Mouse (Mus musculus) regulatory T cell (primary cell): ENCODE measurements around the gene Krt80.

ENCODE experiments used
- in situ Hi-C: fragments of 300-600 bp; cut with MboI, MseI; formaldehyde crosslinking; loops from one replicate; pipeline ENCODE4 v1.15.1; 2025; ENCODE audit warnings: high pct_unique_total_duplicates

Gene Krt80

GRCm38 (mm10) chr15:101375956-101376775 lies 6.2 kb upstream of the Krt80 start:
- in situ Hi-C loops = no loop called here

GRCm38 (mm10) chr15:101374879-101375278 lies 4.9 kb upstream of the Krt80 start:
- in situ Hi-C loops = no loop called here

DNA sequence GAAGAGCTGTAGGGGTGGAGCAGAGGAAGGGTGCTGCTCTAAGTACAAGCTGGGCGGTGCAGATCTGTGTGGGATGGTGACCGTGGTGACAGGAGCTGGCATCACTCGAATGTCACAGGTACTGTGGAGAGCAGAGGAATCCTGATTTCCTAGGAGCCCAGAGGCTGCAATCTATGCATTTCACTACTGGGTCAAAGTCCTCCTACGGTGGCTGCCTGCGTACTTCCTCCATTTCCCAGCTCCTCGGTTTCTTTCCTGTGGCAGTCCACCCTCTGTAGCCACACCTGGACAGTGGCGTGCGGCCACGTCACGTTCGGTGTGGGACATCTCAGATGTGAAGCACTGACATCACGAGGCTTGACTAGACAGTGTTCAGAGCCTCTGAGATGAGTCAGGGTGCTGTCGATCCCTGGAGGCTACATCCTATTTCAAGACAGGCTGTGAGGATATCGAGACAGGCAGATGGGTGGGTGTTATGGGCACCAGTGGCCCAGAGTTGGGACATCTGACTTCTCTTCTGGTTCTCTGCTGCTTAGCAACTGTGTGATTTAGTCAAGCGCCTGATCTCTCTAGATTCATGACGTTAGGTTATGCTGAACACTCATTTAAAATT lies 3.4 kb upstream of the Krt80 start:
- in situ Hi-C loops = no loop called here

GRCm38 (mm10) chr15:101372131-101372977 lies 2.4 kb upstream of the Krt80 start:
- in situ Hi-C loops = no loop called here

DNA sequence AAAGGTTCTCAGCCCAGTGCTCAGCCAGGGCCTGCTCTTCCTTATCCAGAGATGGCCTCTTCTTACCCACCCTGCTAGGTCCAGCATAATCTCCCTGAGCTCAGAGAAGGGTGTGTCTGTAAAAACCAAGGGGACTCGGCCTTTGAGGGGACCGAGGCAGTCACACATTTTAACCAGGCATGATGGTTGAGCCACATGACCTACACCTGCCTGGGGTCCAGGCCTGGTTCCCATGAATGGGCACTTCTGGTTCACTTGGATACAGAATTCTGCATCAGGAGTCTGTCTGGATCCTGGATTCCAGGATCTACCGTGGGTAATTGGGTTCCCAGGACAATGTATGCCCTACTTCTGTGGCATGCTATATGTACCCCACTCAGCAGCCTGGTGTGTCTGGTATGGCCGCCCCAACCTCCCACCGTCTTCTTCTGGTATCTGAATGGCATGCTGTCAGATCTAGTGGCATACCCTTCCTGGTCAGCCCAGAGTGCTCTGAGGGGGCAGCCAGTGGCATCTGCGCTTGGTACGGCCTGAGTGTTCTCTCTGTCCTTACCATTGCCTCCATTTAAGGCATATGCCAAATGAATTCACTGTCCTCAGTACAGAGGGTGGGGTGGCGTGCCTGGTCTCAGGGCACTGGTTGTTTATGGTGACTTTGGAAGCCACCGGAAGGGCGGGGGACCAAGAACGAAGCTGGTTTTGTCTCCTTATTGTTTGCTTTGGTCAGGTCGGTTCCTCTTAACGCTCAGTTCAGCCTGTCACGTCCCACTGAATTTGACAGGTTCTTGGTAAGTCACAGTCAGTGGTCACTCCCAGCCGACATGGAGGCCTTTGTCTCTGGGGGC lies 1.4 kb upstream of the Krt80 start:
- in situ Hi-C loops = no loop called here

DNA sequence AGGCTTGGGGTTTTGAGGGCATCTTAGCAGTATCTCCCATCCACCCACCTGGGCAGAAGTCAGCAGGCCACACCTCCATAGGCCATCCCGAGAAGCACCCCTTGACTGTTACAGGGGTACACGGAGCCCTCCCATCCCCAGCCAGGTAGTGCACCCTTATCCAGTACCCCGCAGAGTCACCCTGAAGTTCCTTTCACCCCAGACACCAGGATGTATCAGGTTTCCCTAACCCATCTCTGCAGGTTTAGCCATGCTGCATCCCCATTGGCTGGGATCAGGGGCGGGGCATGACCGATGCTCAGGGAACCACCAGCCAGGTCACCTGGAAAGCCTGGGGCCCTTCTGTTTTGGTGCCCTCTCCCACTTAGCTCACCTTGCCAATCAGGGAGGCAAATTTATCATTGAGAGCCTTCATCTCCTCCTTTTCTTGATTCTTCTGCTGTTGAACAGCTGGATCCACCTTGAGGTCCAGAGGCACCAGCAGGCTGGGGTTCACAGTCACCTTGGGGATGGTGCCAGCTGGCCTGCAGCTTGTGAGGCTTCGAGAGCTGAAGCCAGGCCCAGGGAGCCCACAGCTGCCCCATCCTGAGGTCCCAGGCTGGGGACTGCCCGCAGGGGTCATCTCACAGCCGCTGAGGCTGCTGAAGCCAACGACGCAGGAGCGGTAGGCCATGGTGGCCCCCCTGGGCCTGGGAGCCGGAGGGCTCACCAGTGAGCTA lies 421 bp downstream of the Krt80 start:
- in situ Hi-C loops = no loop called here

DNA sequence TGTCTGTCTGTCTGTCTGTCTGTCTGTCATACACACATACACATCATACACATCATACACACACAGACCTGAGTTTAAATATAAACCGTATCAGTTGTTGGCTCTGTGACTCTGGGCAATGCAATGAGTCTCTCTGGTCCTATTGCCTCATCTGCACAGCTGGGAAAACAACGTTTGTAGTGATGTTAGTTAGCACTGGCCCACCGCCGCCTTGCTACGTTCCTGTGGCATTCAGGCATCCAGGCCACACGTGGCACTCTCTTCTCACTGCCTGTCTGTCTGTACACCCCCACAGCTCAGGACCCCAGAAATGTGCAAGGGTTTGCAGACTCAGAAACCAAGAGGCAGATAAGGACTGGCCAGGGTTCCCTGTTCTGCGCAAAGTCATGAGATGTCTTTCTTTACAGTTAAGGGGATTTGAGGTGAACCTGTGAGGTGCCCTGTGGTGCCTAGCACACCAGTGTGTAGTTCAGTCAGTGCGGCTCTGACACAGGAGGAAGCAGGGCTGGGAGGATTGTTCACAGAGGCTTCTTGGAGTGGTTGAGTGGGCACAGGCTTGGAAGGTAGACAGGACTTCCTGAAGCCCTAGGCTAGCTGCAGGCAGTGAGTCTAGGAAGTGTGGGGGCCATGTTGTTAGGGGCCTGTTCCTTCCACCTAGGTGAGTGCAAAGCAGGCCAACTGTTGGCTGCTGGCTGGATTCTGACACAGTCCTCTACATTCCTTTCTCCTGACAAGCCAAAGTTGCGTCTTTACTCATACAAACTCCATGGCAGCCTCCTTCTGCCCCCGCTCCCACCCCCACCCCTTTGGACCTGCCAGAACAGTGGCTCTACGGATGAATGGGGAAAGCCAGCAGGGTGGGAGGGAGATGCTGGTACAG lies 1.2 kb downstream of the Krt80 start:
- in situ Hi-C loops = no loop called here

DNA sequence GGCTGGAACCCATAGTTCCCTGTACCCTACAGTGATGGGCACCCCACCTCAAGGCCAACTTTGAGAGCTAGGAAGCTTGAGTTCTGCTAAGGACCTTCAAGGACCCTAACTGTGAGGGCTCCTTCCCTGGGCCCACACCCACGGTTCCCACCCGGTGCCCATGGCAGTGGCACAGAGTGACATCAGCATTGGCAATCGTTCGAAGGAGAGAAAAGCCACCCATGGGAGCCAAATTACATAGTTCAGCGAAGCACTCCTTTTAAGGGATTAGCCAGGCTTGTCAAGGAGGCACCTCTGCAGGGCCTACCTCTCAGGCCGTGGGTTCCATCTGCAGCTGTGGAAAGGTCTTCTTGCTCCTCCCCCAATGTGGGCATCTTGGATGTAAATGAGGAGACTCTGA lies 1.9 kb downstream of the Krt80 start:
- in situ Hi-C loops = no loop called here

DNA sequence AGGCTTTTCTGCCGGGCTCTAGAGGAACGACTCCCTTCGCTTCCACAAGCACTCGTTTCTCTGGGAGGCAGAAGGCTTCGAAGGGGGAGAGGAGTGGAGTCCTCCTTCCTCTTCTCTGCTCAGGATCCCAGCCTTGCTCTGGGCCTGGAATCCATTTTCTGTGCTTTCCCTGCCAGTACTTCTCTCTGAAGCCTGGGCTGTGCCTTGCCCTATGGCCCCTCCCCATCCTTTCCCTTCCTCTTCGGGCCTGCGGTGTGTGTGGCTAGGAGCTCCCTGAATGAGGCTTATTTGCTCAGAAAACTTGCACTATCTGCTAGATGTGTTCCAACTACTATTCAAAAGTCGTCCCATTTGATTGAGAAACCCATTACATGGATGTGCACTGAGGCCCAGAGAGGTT lies 2.5 kb downstream of the Krt80 start:
- in situ Hi-C loops = no loop called here

DNA sequence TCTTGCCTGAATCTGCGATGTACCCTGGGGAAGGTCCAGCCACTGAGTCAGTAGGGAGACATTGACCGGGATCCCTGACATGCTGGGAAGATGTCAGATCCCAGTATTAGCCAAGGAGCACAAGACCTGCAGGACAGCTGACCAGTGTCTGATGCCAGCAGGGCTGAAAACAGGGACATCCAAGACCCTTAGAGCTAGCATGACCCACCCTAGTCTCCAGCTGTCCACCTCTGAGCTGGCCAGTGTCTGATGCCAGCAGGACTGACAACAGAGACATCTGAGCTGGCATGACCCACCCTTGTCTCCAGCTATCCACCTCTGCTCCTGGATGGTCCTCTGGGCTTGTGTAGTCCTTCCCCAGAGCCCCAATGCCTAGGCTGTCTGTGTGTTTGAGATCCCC lies 3.0 kb downstream of the Krt80 start:
- in situ Hi-C loops = no loop called here

DNA sequence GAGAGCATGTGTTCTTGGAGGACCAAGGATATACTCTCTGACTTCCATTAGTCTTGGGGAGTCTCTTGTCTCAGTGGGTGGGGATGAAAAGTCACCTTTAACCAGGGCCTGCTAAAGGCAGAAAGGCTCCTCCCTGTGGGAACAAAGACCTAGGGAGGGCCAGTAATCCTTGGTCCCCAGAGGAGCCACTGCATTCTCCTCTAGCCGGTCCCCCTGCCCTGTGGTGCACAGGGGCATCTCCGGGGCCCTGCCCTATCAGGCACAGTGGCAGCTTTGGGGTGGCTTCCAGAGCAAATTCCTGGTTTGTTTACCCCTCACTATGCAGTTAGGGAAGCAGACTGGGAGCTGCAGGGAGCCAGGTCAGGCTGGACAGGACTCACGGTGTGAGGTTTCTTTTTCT lies 3.5 kb downstream of the Krt80 start:
- in situ Hi-C loops = no loop called here

DNA sequence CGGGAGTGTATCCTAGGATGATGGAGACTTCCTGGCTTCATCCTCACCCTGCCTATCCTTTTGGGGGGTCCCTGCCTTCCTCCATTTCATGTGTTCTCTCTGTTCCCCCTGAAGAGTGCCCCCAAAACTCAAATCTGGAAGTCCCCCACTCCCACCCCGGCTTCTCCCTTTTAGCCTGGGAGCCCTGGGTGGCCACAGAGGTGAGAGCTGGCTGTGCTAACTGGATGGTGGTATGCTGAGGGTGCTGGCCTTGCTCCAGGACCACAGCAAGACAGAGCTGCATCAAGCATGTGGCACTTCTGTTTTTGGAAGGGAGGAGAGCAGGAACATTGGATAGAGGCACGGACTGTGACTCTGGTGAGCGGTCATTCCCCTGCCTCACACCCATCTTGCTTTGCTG lies 4.2 kb downstream of the Krt80 start:
- in situ Hi-C loops = no loop called here

- in situ Hi-C loops = no loop called here
These were observed 4.9 kb downstream of the Krt80 start for GRCm38 (mm10) chr15:101364891-101365671.

- in situ Hi-C loops = no loop called here
These were observed 5.5 kb downstream of the Krt80 start for GRCm38 (mm10) chr15:101364425-101364824.

- in situ Hi-C loops = no loop called here
These were observed 6.0 kb downstream of the Krt80 start for GRCm38 (mm10) chr15:101363933-101364332.

DNA sequence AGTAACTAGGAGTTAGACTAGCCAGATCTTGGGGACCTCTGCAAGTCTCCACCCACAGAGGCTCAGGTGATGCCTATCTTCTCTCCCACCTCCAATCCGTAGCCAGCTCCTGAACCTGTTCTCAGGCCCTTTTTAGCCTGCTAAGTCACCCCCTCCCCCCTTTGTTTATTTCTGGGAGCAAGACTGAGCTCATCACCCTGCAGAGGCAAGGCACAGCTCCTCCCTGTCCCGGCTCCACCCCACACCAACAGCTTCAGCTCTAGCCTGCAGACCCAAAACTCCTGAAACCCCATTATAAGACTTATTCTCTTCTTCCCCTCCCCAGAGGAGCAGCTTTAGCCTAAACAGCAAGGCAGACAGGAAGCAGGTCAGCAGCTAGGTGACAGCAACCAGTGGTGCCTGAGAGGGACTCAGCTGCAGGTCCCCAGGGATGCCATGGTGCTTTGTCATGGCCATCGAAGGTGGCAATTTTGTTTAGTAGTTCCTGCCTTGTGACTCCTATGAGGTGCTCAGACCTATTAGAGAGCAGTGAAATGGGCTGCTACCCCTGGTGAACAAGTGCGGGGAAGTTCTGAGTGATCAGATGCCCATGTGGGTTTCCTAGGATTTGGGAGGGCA lies 7.5 kb downstream of the Krt80 start:
- in situ Hi-C loops = no loop called here

DNA sequence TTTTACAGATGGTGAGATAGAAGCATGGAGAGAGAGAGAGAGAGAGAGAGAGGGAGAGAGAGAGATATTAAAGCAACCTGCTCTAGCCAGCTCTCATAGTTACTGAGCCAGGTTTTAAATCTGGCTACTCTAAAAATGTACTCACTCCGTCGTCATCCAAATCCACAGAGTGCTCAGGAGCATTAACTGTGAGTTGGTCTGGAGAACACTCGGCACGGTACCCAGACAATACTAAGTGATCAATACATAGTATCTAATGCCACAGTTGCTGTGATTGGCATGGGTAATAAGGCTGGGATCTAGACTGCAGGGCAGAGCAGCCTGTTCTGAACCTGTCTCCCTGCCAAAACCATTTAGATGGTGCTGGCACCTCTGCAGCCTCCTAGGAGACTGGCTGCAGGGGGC lies 14.6 kb downstream of the Krt80 start:
- in situ Hi-C loops = no loop called here

DNA sequence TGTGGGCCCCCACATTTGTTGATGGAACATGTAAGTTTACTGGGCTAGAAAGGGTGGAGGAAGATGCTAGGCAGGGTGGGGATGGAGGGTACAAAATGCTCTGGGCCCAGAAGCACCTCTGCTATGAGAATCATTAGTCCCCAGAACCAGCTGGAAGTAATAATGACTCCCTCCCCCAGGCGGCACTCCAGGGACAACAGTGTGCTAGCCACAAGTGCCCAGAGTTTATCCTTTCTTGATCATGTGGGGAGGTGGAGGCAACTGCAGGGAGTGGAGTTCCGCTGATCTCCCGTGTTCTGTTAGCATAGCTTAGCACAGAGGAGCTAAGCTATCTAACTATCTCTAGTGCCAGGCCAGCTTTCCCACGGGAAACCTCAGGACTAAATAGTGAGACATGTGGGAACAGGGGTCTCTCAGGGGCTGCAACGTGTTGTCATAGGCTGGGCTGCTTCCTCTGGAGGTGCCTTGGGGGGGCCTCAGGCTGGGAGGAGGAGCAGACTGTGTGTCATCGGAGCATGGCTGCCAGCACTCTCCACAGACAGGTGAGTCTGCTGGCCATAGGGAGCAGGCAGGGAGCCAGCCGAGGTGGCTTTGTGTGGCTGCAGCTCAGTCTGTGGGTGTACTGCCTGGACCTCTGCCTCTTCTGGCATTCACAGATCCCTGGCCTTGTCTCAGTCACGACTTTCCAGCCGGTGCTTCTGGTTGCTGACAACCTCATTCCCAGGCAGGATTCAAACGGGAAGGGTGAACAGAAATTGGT lies 17.1 kb downstream of the Krt80 start:
- in situ Hi-C loops = no loop called here
